Mouse (Mus musculus) cerebellum, postnatal 10 days (tissue): Measurements from ENCODE around the gene Gm29609.

Experiments
- DNase-seq, 2 experiments: peaks; one replicate each; pipeline ENCODE4 v3.0.0; 2021; ENCODE audit warnings: mixed read lengths in 2 of 2

Gm29609 gene

DNA sequence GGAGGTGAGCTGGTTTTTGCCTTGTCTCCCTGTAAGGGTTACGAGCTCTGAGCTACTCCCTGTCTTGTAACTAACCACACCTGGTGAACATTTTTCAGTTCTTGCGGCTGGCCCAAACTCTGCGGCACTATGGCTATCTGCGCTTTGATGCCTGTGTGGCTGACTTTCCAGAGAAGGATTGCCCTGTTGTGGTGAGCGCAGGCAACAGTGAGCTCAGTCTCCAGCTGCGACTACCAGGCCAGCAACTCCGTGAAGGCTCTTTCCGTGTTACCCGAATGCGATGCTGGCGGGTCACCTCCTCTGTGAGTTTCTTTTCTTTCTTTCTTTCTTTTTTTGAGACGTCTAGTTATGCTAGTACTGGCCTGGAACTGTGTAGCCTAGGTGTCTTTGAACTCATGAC is 17.4 kb upstream of the Gm29609 start:
- DNase-seq, result no peak

DNA sequence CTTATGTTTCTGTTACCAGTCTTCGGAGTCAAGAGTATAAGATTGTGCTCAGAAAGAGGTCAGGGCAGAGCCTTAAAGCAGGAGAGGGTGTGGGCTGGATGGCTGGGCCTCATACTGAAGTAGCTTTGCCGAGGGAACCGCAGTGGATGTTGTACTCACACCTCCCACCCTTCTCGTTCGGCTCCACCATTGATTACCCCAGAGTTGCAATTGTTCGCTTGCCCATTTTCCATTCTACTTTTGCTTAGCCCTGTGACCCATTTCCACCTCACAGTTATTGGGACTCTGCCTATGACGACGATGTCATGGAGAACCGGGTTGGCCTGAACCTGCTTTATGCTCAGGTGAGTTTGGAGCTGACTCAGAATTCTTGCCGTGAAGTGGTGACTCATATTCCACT is 16.5 kb upstream of the Gm29609 start:
- no peak for DNase-seq

DNA sequence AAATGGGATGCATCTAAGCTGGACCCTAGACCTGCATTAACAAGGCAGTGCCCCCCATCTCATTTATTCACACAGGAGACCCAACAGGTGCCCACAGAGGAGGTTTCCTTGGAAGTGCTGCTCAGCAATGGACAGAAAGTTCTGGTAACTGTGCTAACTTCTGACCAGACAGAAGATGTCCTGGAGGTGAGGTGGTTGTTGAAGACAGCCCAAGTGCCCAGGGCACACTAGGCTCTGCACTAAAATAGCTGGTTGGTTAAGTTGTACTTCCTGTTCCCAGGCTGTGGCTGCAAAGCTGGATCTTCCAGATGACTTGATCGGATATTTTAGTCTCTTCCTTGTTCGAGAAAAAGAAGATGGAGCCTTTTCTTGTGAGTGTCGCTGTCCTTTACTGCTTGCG is 16.0 kb upstream of the Gm29609 start:
- DNase-seq, result no peak

DNA sequence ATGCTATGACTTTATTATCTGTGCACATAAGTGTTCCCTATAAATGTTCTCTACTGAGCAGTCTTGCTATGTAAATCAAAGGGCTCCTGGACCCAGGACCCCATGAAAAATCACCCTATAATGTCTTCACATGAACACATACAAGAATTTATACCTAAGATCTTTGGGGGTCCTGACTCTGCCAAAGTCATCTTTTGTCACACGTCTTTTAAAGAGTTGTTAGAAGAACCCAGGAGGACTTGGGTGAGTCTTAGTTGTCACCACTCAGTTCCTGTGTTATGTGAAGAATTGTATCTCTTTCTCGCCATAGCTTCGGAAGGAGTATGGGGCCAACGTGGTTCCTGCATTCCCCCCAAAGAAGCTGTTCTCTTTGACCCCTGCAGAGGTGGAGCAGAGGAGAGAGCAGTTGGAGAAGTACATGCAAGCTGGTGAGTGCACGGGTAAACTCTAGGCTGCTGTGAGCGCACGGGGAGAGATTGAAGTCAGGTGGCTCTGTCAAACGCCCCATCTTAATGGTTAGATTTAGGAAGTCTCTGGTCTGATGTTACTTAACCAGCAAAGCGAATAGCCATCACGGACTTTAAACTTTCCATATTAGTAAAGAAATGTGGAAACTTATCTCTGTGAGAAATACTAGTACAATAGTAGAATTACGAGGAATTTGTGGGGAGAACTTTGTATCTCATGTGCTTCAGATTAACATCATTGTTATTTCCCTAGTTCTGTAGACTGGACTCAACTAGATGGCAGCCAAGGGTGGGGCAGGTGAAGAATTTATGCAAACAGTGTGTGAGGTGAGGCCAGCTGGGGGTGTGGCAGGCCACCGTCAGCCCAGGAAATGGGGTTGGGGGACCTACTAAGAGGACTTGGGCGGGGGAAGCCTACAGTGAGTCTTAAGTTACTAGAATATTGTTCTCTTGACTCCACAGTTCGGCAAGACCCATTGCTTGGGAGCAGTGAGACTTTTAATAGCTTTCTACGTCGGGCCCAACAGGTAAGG is 15.1 kb upstream of the Gm29609 start:
- no peak for DNase-seq

DNA sequence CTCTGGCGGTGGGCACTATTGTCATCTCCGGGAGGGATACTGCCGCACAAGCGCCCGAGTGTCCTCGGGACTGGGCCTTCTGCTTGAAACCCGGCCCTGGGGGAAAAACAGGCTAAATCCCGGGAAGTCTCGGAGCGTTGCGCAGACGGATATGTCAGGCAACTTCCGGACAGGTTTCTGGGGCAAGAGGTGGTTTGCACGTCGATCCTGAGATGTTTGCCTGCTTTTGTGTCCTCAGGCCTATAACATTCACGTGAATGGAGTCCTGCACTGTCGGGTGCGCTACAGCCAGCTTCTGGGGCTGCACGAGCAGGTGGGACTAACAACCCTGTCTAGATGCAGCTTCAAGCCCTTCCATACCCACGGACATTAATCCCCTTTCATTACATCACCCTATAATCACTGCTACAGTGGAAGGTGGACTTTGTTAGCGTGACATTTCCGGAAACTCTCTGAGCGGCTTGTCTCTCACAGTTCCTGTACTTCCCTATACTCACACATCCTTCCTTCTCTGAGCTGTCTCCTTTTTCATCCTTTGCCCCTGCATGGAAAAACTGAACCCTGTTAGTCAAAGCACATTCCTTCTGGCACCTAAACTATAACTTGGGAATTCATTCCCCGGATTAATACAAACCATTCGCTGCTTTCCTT is 14.0 kb upstream of the Gm29609 start:
- DNase-seq, result no peak

DNA sequence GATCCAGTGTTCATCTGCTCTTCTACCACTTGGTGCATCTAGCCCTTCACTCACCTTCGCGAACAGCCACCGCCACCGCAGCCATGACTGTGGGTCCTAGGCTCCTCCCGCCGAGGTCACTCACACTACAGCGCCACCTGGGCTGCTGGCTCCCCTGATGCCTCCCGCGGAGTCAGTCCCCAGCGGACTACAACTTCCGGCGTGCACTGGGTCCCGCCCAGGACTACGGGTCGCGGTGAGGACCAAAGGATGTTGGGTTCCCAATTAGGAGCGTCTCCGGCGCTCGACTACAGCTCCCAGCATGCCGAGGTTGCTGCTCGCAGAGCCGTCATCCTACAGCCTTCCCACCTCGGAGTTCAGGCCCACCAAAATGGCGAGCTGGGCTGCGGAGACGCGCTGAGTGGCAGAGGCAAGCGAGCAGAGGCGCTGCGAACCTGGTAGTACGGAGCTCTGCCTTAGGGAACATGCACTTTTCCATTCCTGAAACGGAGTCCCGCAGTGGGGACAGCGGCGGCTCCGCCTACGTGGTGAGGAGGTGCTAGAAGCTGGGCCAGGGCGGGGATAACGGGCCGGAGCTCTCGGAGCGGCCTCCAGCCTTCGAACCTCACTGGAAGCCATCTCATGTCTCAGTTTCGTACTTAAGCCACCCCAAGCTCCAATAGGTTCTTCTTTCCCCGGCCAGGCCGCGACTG is 13.4 kb upstream of the Gm29609 start, which contains the start of the genes Snx17 and Eif2b4:
Gene Snx17, plus strand, starts transcription at position 289 of the 692 bp plus-strand sequence.
Gene Eif2b4, minus strand, starts transcription at position 492 of the 692 bp plus-strand sequence.
- DNase-seq, result peak; percentile 99

DNA sequence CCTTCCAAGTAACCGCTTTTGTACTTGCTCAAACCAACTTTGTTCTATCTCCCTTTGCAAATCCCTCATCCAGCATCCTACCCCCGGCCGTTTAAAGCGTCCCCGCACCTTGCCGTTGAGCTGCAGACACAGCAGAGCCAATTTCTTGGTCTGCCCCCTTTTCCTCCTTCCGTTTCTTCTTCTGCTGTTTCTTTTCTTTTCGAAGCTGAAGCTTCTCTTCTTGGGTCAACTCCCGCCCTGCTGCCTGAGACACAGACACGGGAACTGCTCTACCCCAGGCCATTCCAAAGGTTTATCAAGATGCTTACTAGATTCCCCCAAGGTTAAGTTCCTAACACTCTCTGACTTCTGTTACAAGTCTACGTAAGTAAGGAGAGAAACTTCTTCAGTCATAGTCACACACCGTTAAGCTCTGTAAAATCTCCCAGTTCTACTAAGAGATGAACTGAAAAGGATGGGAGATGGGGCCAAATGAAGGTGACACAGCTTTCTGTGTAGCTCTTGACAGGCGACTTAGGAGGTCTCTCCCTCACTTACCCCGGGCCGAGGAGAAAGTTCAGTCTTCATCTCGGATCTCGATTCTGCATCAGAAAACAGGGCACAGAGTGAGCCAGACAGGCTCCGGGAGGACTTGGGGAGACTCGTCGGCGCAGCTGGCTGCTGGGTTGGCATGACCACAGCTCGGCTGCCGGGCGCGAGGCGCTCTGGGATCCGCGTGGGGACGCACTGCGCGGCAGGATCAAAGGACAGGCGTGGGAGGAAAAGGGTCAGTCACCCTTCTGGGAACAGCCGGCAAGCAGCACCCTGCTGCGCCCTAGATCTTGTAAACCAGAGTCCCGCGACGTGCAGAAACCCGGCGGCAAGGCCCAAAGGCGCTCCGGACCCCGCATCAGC is 12.6 kb upstream of the Gm29609 start:
- no peak for DNase-seq

DNA sequence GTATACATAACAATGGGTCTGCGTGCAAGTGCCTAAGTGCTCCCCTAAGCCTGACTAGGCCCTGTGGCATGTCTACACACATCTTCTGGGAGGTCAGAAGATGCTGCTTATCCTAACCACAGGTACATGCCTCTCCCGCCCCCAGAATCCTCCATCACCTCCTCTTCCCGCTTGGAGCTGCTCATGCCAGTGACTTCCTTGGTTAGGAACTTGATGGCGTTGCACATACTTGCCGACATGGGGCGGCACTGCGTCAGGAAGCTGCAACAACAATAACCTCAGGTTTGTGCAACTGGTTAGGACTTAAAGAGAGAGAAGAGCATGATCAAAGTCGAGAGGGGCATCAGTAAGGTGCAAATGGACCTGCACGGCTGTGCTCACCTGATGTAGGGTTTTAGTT is 10.5 kb upstream of the Gm29609 start:
- no peak for DNase-seq

DNA sequence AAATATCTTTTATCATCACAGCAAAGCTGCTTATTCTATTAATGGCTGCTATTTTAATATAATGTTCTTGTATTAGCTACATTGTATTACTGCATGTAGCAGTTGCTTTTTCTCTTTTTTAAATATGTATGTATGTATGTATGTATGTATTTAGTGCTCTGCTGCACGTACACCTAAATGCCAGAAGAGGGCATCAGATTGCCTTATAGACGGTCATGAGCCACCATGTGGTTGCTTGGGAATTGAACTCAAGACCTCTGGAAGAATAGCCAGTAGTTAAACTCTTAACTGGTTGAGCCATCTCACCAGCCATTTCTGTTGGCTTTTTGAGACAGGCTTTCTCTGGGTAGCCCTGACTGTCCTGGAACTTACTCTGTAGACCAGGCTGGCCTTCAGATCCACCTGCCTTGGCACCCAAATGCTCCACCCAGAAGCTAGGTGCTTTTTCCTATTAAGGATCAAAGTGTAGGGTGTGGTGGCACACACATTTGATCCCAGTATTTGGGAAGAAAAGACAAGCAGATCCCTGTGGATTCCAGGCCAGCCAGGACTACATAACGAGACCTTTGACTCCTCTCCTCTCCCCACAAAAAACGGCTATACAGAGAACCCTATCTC is 8.6 kb upstream of the Gm29609 start:
- no peak for DNase-seq

DNA sequence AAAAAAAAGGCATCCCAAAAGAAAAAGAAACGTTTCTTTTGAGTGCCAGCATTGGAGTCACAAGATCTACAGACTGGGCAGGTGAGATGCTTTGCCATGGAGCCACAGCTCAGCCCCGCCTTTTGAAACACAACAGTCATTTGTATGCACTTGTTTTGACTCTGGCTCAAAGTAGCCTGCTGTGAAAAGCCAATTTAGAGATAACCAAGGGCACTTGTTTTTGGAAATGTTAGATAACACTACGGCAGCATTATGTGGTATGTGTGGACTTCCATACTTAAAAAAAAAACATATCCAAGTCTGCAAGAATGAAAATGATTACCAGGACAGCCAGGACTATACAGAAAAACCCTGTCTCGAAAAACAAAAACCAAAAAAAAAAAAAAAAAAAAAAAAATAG is 4.0 kb upstream of the Gm29609 start:
- no peak for DNase-seq

DNA sequence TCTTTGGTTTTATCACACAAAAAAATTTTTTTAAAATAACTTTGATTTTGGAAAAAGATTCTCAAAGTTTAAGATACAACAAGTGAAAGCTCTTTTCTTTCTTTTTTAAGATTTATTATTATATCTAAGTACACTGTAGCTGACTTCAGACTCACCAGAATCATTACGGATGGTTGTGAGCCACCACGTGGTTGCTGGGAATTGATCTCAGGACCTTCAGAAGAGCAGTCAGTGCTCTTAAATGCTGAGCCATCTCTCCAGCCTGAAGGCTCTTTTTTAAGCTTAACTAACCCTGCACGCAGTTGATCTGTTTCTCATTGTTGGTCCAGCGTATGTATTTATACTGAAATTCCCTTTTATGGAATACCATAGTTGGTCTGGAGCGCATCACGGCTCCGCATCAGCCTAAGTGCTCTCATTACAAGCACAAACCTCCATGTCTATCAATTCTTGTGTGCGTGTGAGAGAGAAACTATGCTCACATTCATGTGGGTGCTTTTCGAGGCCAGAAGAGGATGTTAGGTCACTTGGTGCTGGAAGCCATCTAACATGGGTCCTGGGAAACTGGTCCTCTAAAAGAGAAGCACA is 1.6 kb upstream of the Gm29609 start:
- DNase-seq, result no peak

DNA sequence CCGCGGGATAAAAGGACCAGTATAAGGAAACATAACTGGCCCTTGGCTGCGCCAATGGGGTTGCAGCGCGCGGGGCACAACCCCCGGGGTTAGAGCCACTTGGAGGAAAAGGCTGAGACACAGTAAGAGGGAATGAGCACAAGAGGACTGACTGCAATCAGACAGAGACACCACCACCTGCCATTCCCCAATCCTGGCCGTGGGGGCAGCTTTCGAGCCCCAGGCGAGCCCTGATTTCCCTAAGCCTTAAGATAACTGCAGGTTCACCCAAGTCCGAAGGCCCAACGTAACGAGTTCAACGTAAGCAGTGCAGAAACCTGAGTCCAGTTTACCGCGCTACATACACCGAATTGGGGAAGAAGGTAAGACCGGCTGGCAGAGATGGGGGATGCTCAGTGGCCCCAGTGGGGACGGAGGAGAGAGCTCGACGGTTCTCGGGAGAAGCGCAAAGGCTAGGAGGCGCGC is 378 bp downstream of the Gm29609 start:
- DNase-seq, result peak in 1 of 2 experiments; percentile 49

DNA sequence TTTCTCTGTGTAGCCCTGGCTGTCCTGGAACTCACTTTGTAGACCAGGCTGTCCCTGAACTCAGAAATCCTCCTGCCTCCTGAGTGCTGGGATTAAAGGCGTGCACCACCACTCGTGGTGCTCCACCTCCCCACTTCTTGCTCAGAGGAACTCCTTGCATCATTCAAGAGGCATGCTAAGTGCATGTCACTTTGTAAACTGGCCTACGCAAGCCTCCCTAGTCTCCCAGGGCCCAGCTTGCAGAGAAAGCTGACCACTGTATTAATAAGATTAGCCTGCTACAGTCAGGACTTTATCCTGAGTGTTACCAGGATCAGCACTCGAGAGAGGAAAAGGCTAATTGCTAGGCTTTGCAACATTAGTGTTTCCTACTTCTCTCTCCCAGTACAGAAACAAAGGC is 11.1 kb downstream of the Gm29609 start:
- no peak for DNase-seq

DNA sequence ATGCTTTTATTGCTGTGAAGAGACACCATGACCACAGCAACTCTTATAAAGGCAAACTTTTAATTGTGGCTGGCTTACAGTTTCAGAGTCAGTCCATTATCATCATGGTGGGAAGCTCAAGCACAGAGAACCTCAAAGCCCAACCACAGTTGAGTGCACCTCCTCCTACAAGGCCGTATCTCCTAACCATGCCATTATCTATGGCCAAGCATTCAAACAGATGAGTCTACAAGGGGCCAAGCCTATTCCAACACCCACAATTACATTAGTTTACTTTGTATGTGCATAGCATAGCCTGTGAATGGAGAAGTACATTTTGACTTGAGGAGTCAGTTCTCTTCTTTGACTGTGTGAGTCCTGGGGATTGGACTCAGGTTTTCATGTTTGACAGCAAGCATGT is 14.8 kb downstream of the Gm29609 start:
- DNase-seq, result no peak

DNA sequence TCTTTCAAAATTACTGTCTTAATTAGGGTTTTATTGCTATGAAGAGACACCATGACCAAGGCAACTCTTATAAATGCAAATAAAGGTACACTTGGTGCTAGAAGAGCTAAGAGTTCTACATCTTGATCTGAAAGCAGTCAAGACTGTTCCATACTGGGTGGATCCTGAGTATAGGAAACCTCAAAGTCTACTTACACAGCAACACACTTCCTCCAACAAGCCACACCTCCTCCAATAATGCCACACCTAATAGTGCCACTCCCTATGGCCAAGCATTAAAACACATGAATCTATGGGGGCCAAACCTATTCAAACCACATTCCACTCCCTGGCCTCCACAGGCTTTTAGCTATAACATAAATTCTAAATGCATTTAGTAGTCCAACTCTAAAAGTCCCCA is 17.2 kb downstream of the Gm29609 start:
- no peak for DNase-seq

DNA sequence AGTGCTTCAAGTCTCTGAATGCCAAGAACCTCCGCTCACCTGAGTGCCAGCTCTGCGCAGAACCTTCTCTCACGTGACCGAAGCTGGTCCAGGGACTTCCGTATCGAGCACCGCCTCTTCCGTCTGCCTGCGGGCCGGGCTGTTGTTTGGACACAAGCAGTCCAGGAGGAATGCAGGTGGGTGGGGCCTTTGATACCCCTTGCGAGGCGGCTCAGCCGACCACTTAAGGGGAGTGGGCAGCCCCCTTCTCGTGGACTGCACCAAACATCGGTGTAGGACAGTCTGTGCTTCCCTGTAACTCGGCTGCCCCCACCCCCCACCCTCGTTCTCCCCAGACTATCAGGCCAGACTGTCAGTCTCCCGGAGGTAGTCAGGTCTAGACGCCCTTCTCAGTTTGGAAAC is 25.6 kb downstream of the Gm29609 start, which contains the start of gene Mpv17:
Gene Mpv17, minus strand, starts transcription at position 100 of the 402 bp plus-strand sequence.
- DNase-seq, result peak; percentile 89 to 90

DNA sequence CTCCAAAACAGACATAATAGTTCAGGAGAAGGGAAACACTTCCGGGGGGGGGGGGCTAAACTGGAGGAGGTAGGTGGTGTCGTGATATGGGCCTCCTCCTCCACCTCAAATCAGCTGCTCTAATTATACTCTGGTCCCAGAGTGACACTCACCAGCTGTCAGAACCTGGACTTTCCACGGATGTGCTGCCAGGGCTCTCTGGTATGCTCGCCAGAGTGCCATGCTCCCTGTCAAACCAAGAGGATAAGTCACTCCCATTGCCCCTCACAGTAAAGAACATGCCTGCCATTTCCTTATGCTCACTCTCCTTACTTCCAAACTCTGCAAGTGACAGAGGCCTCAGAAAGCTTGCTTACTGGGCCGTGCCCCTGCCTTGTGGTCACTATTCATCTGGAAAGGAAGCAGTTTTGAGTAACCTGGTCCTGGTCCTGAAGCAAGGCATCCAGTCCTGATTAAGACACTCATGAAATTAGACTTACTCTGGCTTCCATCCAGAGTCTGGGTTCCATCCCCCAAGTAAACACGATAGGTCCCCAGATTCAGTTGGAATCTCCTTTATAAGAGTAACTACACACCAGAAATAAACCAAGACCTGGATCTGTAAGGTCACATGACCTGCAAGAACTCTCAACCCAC is 26.1 kb downstream of the Gm29609 start:
- DNase-seq, result peak; percentile 28 to 45

DNA sequence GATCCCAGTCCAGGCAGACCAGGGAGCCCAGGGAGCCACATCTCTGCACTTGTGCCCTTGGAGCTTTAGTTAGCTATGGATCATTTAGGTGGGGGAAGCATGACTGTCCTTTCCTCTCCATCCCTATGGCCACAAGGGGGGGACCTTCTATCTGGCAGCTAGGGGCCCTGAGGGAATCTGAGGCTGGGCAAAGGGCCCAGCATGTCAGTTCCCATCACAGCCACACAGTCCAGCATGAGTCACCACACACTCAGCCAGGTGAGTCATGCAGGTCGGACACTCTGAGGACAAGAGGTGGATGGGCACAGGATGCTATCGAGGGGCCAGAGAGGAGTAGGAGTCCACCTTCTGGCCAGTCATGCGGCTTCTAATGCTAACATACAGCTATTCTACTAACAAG is 28.0 kb downstream of the Gm29609 start:
- DNase-seq, result peak; percentile 47 to 54

DNA sequence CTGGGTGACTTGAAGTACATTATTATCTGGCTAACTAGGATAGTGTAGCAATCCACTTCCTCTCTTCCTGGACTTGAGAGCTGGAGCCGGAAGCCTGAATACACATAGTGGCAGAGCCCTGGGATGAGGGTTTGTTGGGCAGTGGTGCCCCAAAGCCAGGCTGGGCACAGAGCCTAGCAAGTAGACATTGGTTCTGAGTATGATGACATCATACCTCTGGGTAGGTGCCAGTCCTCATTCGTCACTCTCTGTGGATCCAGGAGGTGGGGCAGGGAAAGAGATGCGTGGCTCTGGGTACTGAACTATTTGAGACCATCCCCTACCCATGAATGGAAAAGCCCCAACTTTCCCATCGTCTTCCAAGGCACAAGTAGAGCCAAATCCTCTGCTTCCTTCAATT is 29.9 kb downstream of the Gm29609 start:
- DNase-seq, result peak; percentile 32 to 38

DNA sequence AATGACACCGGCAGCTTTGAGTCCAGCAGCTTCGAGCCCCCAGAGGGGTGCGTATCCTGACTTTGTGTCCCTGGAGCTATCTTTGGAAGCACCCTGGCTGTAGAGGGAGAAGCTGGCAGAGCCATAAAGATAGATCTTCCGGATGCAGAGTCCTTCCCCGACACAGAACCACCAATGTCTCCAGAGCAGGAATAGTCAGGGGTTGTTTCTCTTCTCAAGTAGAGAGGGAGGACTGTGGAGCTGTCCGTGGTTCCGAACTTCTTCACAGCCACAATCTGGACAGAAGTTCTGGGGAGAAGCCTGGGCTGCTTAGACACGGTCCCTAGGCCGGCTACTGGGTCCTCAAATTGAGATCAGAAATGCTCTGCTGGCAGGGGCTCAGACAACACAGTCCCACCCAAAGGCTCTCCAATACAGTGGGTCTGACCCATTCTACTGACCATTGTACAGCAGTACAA is 40.7 kb downstream of the Gm29609 start:
- DNase-seq, result no peak
